Mouse (Mus musculus) c-Kit-positive CD71-positive TER-119-negative erythroid progenitor cells, embryonic 14.5 days (primary cell): ENCODE measurements around the gene Lgi4.

Experiments used
- DNase-seq: peaks from one replicate; pipeline ENCODE4 v3.0.0-alpha.2; 2013; ENCODE audit warnings: low read depth

Lgi4 gene

GRCm38 (mm10) chr7:31105061-31105768, 46.1 kb downstream of the Lgi4 start:
- no peak for DNase-seq

GRCm38 (mm10) chr7:31106166-31106565, 47.0 kb downstream of the Lgi4 start:
- DNase-seq: no peak

- no peak for DNase-seq
These were observed 48.6 kb downstream of the Lgi4 start for GRCm38 (mm10) chr7:31107781-31108180.

- DNase-seq: no peak
These were observed 49.9 kb downstream of the Lgi4 start for GRCm38 (mm10) chr7:31109091-31109490.

- no peak for DNase-seq
These were observed 50.7 kb downstream of the Lgi4 start for GRCm38 (mm10) chr7:31109796-31110195.

GRCm38 (mm10) chr7:31110861-31111385, 51.8 kb downstream of the Lgi4 start:
- DNase-seq: no peak

GRCm38 (mm10) chr7:31112036-31112435, 52.9 kb downstream of the Lgi4 start:
- DNase-seq: no peak

- DNase-seq: no peak
These were observed 54.7 kb downstream of the Lgi4 start for GRCm38 (mm10) chr7:31113800-31114199.

- DNase-seq: no peak
These were observed 55.5 kb downstream of the Lgi4 start for GRCm38 (mm10) chr7:31114646-31115045.

GRCm38 (mm10) chr7:31115182-31115581, 56.0 kb downstream of the Lgi4 start, which contains the start of gene Hpn:
TSS of gene Hpn (minus strand) at chr7:31115290.
- no peak for DNase-seq

- no peak for DNase-seq
These were observed 56.5 kb downstream of the Lgi4 start for GRCm38 (mm10) chr7:31115587-31116043.

GRCm38 (mm10) chr7:31116721-31117145, 57.6 kb downstream of the Lgi4 start:
- no peak for DNase-seq

- no peak for DNase-seq
These were observed 58.3 kb downstream of the Lgi4 start for GRCm38 (mm10) chr7:31117465-31117864.

GRCm38 (mm10) chr7:31118486-31118885, 59.3 kb downstream of the Lgi4 start:
- no peak for DNase-seq

GRCm38 (mm10) chr7:31119556-31119955, 60.4 kb downstream of the Lgi4 start:
- no peak for DNase-seq
